Mouse (Mus musculus) ES-E14 (cell line): Measurements from ENCODE around the gene Suco.

Experiments used
- CHD2 ChIP-seq: IDR thresholded peaks from 2 replicates; pipeline ENCODE4 v1.6.1; 2014; ENCODE audit warnings: mild to moderate bottlenecking, low read depth, low read length, inconsistent platforms
- HCFC1 ChIP-seq: IDR thresholded peaks from 2 replicates; pipeline ENCODE4 v1.6.1; 2012; ENCODE audit warnings: low read length, inconsistent platforms, borderline replicate concordance; ENCODE audit not compliant: insufficient read depth
- MAFK ChIP-seq: IDR thresholded peaks from 2 replicates; pipeline ENCODE4 v1.6.1; 2014; ENCODE audit warnings: mild to moderate bottlenecking, low read depth, low read length, inconsistent platforms; ENCODE audit not compliant: insufficient read depth
- ZNF384 ChIP-seq: IDR thresholded peaks from 2 replicates; pipeline ENCODE4 v1.6.1; 2012; ENCODE audit warnings: low read depth, low read length, inconsistent platforms

GRCm38 (mm10) chr1:161766656-161767055, 109.8 kb downstream of the Suco start:
- peak; percentile 78 for TF ChIP-seq ZNF384
- TF ChIP-seq CHD2 = no peak
- TF ChIP-seq MAFK = no peak
- no peak for TF ChIP-seq HCFC1
